Mouse (Mus musculus) liver, embryonic 14.5 days (tissue): ENCODE results near the gene Gm16181.

Experiments
- CTCF ChIP-seq: IDR thresholded peaks from 2 replicates; pipeline ENCODE4 v1.5.1; 2016; ENCODE audit warnings: antibody characterized with exemption, low read depth, control low read depth
- EP300 ChIP-seq: IDR thresholded peaks from 2 replicates; pipeline ENCODE4 v1.6.1; 2016; ENCODE audit warnings: antibody characterized with exemption, low read depth

- TF ChIP-seq CTCF (no peak), EP300 (no peak)
Measured at GRCm38 (mm10) chr17:35251981-35252380, 31.3 kb downstream of the Gm16181 start.
